Mouse (Mus musculus) myocyte (in vitro differentiated cells): Measurements from ENCODE around the gene Pole4. TPM values are rescaled to one million over a fixed set of nuclear protein-coding genes. Genes with fewer than 3 reads are reported as not detected.

Experiments used
- H3K27me3 ChIP-seq: one replicate; pipeline ENCODE4 v1.6.1; 2011; ENCODE audit not compliant: control insufficient read depth, insufficient read depth, insufficient read length
- H3K36me3 ChIP-seq: one replicate; pipeline ENCODE4 v1.6.1; 2011; ENCODE audit not compliant: control insufficient read depth, insufficient read depth
- H3K4me2 ChIP-seq: one replicate; pipeline ENCODE4 v1.6.1; 2011; ENCODE audit warnings: low read depth, control low read depth
- H3K4me3 ChIP-seq: one replicate; pipeline ENCODE4 v1.5.1; 2011; ENCODE audit warnings: mild to moderate bottlenecking, control low read depth, moderate library complexity
- H3K79me2 ChIP-seq: one replicate; pipeline ENCODE4 v1.6.1; 2011; ENCODE audit not compliant: control insufficient read depth, insufficient read depth
- H3ac ChIP-seq: one replicate; pipeline ENCODE4 v1.6.1; 2011; ENCODE audit not compliant: control insufficient read depth, insufficient read length
- CEBPB ChIP-seq: IDR thresholded peaks from 2 replicates; pipeline ENCODE4 v1.6.1; 2011; ENCODE audit warnings: mild to moderate bottlenecking, moderate library complexity; ENCODE audit not compliant: poor library complexity, insufficient read depth, severe bottlenecking
- E2F4 ChIP-seq: IDR thresholded peaks from one replicate; pipeline ENCODE4 v1.6.1; 2011; ENCODE audit warnings: mild to moderate bottlenecking, control low read depth, moderate library complexity; ENCODE audit not compliant: insufficient read depth
- MAX ChIP-seq: IDR thresholded peaks from one replicate; pipeline ENCODE4 v1.6.1; 2011; ENCODE audit warnings: low read depth, mild to moderate bottlenecking, control low read depth
- MYOD1 ChIP-seq, 3 experiments: IDR thresholded peaks; one replicate each; pipeline ENCODE4 v1.6.1; 2011; ENCODE audit warnings: control low read depth in 2 of 3, low read depth in 2 of 3, mild to moderate bottlenecking in 2 of 3, moderate library complexity in 1 of 3; ENCODE audit not compliant: insufficient read length in 2 of 3, control insufficient read depth in 1 of 3
- MYOG ChIP-seq, 3 experiments: IDR thresholded peaks; one replicate each; pipeline ENCODE4 v1.6.1; 2011; ENCODE audit warnings: control low read depth in 2 of 3, low read depth in 2 of 3, mild to moderate bottlenecking in 2 of 3; ENCODE audit not compliant: insufficient read length in 2 of 3, control insufficient read depth in 1 of 3, insufficient read depth in 1 of 3
- POLR2A ChIP-seq: IDR thresholded peaks from one replicate; pipeline ENCODE4 v1.6.1; 2011; ENCODE audit warnings: low read depth, mild to moderate bottlenecking, control low read depth, moderate library complexity; ENCODE audit not compliant: insufficient read length
- POLR2AphosphoS2 ChIP-seq: IDR thresholded peaks from one replicate; pipeline ENCODE4 v1.6.1; 2011; ENCODE audit warnings: low read depth, control low read depth; ENCODE audit not compliant: insufficient read length
- REST ChIP-seq: IDR thresholded peaks from one replicate; pipeline ENCODE4 v1.6.1; 2011; ENCODE audit warnings: mild to moderate bottlenecking, control low read depth, moderate library complexity; ENCODE audit not compliant: insufficient read depth, insufficient read length
- SRF ChIP-seq: IDR thresholded peaks from one replicate; pipeline ENCODE4 v1.6.1; 2011; ENCODE audit warnings: low read depth; ENCODE audit not compliant: control insufficient read depth, insufficient read length
- TCF12 ChIP-seq: IDR thresholded peaks from one replicate; pipeline ENCODE4 v1.6.1; 2011; ENCODE audit warnings: mild to moderate bottlenecking, control low read depth; ENCODE audit not compliant: poor library complexity, insufficient read depth, severe bottlenecking
- TCF3 ChIP-seq: IDR thresholded peaks from one replicate; pipeline ENCODE4 v1.6.1; 2011; ENCODE audit warnings: low read depth, control low read depth; ENCODE audit not compliant: insufficient read length
- USF1 ChIP-seq: IDR thresholded peaks from one replicate; pipeline ENCODE4 v1.6.1; 2011; ENCODE audit warnings: low read depth, mild to moderate bottlenecking, control low read depth, moderate library complexity
- polyA plus RNA-seq: library from polyadenylated mRNA; unstranded; fragments of >200 nt; fragmentation: generic; extraction: Trizol; gene quantifications from one replicate; pipeline ENCODE4 v1.2.1, GENCODE M21; 2012; ENCODE audit warnings: missing spikeins

Pole4 gene
- polyA plus RNA-seq, 1 experiment, result 43.8 TPM

DNA sequence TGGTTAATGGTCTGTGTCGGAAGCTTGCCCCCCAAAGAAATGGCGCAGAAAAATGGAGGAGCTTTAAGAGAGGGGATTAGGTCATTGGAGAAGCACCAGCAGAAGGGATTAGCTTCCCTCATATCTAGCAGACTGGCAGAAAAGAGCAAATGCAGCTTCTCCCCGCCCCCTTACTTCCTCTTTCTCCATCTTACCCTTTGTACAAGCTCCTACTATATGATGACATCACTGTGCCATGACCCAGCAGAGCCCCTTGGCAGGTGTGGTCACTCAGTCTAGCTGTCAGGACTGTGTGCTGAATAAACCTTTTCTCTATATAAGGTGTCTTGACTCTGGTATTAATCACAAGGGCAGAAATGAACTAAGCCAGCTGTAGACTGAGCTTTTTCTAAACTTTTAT, 10.5 kb upstream of the Pole4 start:
- H3ac ChIP-seq, result no peak overlapping the region
- H3K36me3 ChIP-seq, result no peaks in the 10 kb centered on the region
- no peak for TF ChIP-seq POLR2A
- no peak for TF ChIP-seq REST
- TF ChIP-seq TCF3, result no peak
- no peak for TF ChIP-seq MYOD1 (IDR thresholded peaks at IDR 0.05; ENCODE audit: control insufficient read depth in 1 of 3, insufficient read length in 2 of 3, low read depth in 2 of 3)
- no peak overlapping the region for H3K4me3 ChIP-seq
- no peaks in the 10 kb centered on the region for H3K27me3 ChIP-seq
- H3K4me2 ChIP-seq, result no peak overlapping the region
- no peaks in the 10 kb centered on the region for H3K79me2 ChIP-seq

DNA sequence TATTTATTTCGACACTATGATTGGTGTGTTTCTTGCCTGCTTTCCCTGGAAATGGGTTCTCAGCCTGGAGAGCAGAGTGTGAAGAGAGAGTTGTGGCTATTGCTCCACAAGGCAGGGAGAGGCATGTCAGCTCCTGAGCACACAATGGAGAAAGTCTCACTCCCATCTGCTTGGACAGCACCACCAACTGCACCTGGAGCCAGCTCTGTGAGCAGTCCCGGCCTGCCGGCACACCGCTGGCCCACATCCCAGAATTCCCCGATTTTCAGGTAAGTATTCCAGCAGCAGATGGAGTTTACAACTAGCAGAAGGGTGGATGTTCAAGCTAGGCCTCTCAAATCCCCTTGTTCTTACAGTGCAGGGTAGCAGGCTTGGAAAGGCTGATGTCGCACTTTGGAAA, 10.1 kb upstream of the Pole4 start:
- Histone ChIP-seq H3K27me3 (no peaks in the 10 kb centered on the region), H3K4me2 (no peak overlapping the region), H3K79me2 (no peaks in the 10 kb centered on the region), H3ac (no peak overlapping the region), H3K36me3 (no peaks in the 10 kb centered on the region), H3K4me3 (no peak overlapping the region)
- TF ChIP-seq REST (no peak), USF1 (no peak), MYOD1 (IDR thresholded peaks at IDR 0.05; ENCODE audit: control insufficient read depth in 1 of 3, insufficient read length in 2 of 3, low read depth in 2 of 3) (no peak), TCF12 (no peak), TCF3 (no peak), E2F4 (no peak), CEBPB (no peak), POLR2AphosphoS2 (no peak), MAX (no peak), MYOG (IDR thresholded peaks at IDR 0.05; ENCODE audit: control insufficient read depth in 1 of 3, insufficient read depth in 1 of 3, insufficient read length in 2 of 3, low read depth in 2 of 3) (no peak), POLR2A (no peak), SRF (no peak)

DNA sequence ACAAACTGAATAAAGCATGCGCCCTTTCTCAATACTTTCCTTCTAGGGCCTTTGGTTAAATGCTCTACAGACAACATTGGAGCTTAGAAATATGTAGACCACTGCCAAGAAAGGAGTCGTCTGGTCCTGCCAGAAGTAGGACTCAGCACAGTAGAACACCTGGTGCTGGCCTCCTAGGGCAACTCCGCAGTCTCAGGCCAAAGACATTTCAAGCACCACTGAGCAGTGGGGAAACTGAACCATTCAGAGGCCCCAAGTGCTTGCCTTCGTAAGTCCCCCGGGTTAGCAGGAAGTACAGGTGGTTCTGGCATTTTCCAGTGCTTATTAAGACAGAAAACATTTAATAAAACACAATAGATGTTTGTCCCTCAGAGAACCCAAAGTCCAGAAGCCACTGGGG, 9.7 kb upstream of the Pole4 start:
- TF ChIP-seq POLR2AphosphoS2, result no peak
- TF ChIP-seq CEBPB, result no peak
- no peak for TF ChIP-seq REST
- H3K4me3 ChIP-seq, result no peak overlapping the region
- H3K79me2 ChIP-seq, result no peaks in the 10 kb centered on the region
- no peak overlapping the region for H3K4me2 ChIP-seq
- H3ac ChIP-seq, result no peak overlapping the region
- H3K36me3 ChIP-seq, result no peaks in the 10 kb centered on the region
- H3K27me3 ChIP-seq, result no peaks in the 10 kb centered on the region

GRCm38 (mm10) chr6:82714243-82714642, 9.1 kb upstream of the Pole4 start:
- TF ChIP-seq TCF3, result no peak
- no peak for TF ChIP-seq TCF12
- TF ChIP-seq REST, result no peak
- no peak for TF ChIP-seq MYOG (IDR thresholded peaks at IDR 0.05; ENCODE audit: control insufficient read depth in 1 of 3, insufficient read depth in 1 of 3, insufficient read length in 2 of 3, low read depth in 2 of 3)
- no peak for TF ChIP-seq MAX
- no peak for TF ChIP-seq E2F4
- no peak for TF ChIP-seq CEBPB
- no peak for TF ChIP-seq POLR2A
- TF ChIP-seq POLR2AphosphoS2, result no peak
- no peak for TF ChIP-seq USF1
- TF ChIP-seq MYOD1 (IDR thresholded peaks at IDR 0.05; ENCODE audit: control insufficient read depth in 1 of 3, insufficient read length in 2 of 3, low read depth in 2 of 3), result no peak
- no peak for TF ChIP-seq SRF
- no peak overlapping the region for H3ac ChIP-seq
- no peaks in the 10 kb centered on the region for H3K79me2 ChIP-seq
- H3K27me3 ChIP-seq, result no peaks in the 10 kb centered on the region
- H3K4me3 ChIP-seq, result no peak overlapping the region
- H3K36me3 ChIP-seq, result no peaks in the 10 kb centered on the region
- no peak overlapping the region for H3K4me2 ChIP-seq

GRCm38 (mm10) chr6:82707742-82708141, 2.6 kb upstream of the Pole4 start:
- no peak overlapping the region for H3ac ChIP-seq
- TF ChIP-seq SRF, result no peak
- no peak for TF ChIP-seq TCF3
- no peak for TF ChIP-seq MAX
- TF ChIP-seq USF1, result no peak
- no peak for TF ChIP-seq TCF12
- no peak for TF ChIP-seq MYOD1 (IDR thresholded peaks at IDR 0.05; ENCODE audit: control insufficient read depth in 1 of 3, insufficient read length in 2 of 3, low read depth in 2 of 3)
- no peaks in the 10 kb centered on the region for H3K79me2 ChIP-seq
- no peak overlapping the region for H3K4me3 ChIP-seq
- no peaks in the 10 kb centered on the region for H3K36me3 ChIP-seq
- peaks cover 28% of the 10 kb centered on the region for H3K27me3 ChIP-seq
- no peak overlapping the region for H3K4me2 ChIP-seq

DNA sequence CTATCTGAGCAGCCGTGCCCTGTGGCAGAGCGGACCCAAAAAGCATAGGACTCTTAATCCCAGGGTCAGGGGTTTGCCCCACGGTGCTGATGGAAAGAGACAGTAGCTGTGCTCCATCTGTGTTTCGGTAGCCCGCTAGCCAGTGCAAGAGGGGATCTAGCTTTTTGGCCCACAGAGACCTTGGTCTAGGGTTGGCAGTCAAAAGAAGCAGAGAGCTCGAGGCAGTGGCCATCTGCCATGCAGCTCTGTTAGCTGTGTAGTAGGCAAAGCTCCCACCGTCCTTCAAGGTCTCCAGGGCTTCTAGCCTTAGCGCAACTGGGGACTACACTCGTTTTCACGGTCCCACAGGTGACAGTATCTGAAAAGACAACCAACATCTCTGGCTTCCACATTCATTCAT, 2.1 kb upstream of the Pole4 start:
- Histone ChIP-seq H3K27me3 (peaks cover 28% of the 10 kb centered on the region), H3K4me2 (no peak overlapping the region), H3ac (no peak overlapping the region), H3K79me2 (no peaks in the 10 kb centered on the region), H3K36me3 (no peaks in the 10 kb centered on the region), H3K4me3 (no peak overlapping the region)
- no peak for TF ChIP-seq TCF3
- no peak for TF ChIP-seq E2F4
- TF ChIP-seq MYOG (IDR thresholded peaks at IDR 0.05; ENCODE audit: control insufficient read depth in 1 of 3, insufficient read depth in 1 of 3, insufficient read length in 2 of 3, low read depth in 2 of 3), result no peak
- no peak for TF ChIP-seq MAX
- TF ChIP-seq SRF, result no peak
- TF ChIP-seq MYOD1 (IDR thresholded peaks at IDR 0.05; ENCODE audit: control insufficient read depth in 1 of 3, insufficient read length in 2 of 3, low read depth in 2 of 3), result no peak
